Mouse (Mus musculus) spleen, adult 2 months (tissue): ENCODE measurements around the gene Cbln4. TPM values are rescaled to one million over a fixed set of nuclear protein-coding genes. Genes with fewer than 3 reads are reported as not detected.

Source experiments
- DNase-seq, 2 experiments: peaks; one replicate each; pipeline versions ENCODE4 v3.0.0 to v3.0.0-alpha.2; 2012 to 2021; ENCODE audit warnings: low spot score in 2 of 2, low read depth in 1 of 2
- H3K27ac ChIP-seq: fragments of 200-500 bp; 2 replicates; pipeline ENCODE4 v1.5.1; 2012; ENCODE audit warnings: low read length, inconsistent platforms; ENCODE audit not compliant: insufficient read depth
- H3K27me3 ChIP-seq: fragments of 200-500 bp; 2 replicates; pipeline ENCODE4 v1.6.1; 2012; ENCODE audit warnings: mild to moderate bottlenecking, moderate library complexity, low read length, inconsistent platforms; ENCODE audit not compliant: control insufficient read depth, insufficient read depth
- H3K36me3 ChIP-seq: fragments of 200-500 bp; 2 replicates; pipeline ENCODE4 v1.6.1; 2012; ENCODE audit warnings: mild to moderate bottlenecking, low read length, inconsistent platforms; ENCODE audit not compliant: control insufficient read depth, insufficient read depth
- H3K4me1 ChIP-seq: fragments of 200-500 bp; 2 replicates; pipeline ENCODE4 v1.6.1; 2011; ENCODE audit warnings: inconsistent platforms; ENCODE audit not compliant: control insufficient read depth, insufficient read depth, insufficient read length
- H3K4me3 ChIP-seq: fragments of 200-500 bp; 2 replicates; pipeline ENCODE4 v1.5.1; 2011; ENCODE audit warnings: mild to moderate bottlenecking, inconsistent platforms; ENCODE audit not compliant: insufficient read depth, insufficient read length; ENCODE audit errors: extremely low read depth
- CTCF ChIP-seq: fragments of 200-500 bp; IDR thresholded peaks from 2 replicates; pipeline ENCODE4 v1.5.1; 2011; ENCODE audit warnings: mild to moderate bottlenecking, inconsistent platforms; ENCODE audit not compliant: insufficient read depth, insufficient read length, insufficient replicate concordance; ENCODE audit errors: extremely low read depth
- POLR2A ChIP-seq: fragments of 200-500 bp; IDR thresholded peaks from 2 replicates; pipeline ENCODE4 v1.6.1; 2011; ENCODE audit warnings: low read depth, low read length, inconsistent platforms
- WGBS: fragments of 180-500 bp; shearing (Covaris S2); methylation state at CpG from one replicate; pipeline ENCODE4 v1.1.7; 2018; 5-methylcytosine and 5-hydroxymethylcytosine counted together
- polyA plus RNA-seq: library from polyadenylated mRNA; depleted of rRNA; stranded (reverse); fragments of >200 nt; gene quantifications from 2 replicates; pipeline ENCODE4 v1.2.3, GENCODE M21; 2012; rRNA removed

The Cbln4 gene
- polyA plus RNA-seq: not detected in 2 replicates

GRCm38 (mm10) chr2:172043235-172043610, at the start of gene Cbln4:
Cbln4 (minus strand) TSS chr2:172043466.
- H3K36me3 ChIP-seq: no peaks in the 10 kb centered on the region
- no peaks in the 10 kb centered on the region for H3K4me1 ChIP-seq
- 9% methylated on average over 23 of the region's 23 CpGs for WGBS
- TF ChIP-seq CTCF: no peak
- TF ChIP-seq POLR2A: no peak
- H3K27ac ChIP-seq: no peak within 1 kb of the TSS
- no peak within 1 kb of the TSS for H3K4me3 ChIP-seq
- no peaks in the 10 kb centered on the region for H3K27me3 ChIP-seq
- DNase-seq: no peak

DNA sequence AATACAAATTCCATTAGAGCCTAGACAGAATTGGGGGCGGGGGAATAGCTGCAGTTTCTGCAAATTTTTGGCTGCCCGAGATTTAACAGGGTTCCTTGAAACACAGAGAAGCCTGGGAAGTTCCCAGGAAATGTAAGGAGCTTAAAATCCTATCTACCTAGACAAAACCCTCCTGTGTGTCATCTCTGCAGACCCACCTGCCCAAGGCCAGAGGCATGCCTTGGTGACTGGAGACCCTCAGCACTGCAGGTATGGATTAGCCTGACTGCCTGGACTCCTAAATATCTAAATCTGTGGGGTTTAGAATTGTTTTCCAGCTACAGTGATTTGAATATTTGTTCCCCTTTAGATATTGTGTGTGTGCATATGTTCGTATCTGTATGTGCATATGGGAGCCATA, 35.3 kb upstream of the Cbln4 start:
- H3K27me3 ChIP-seq: no peaks in the 10 kb centered on the region
- H3K4me1 ChIP-seq: no peaks in the 10 kb centered on the region
- no peak overlapping the region for H3K27ac ChIP-seq
- H3K4me3 ChIP-seq: no peak overlapping the region
- TF ChIP-seq CTCF (no peak), POLR2A (no peak)
- H3K36me3 ChIP-seq: no peaks in the 10 kb centered on the region
- 79% methylated on average over 3 of the region's 3 CpGs for WGBS
- no peak for DNase-seq

GRCm38 (mm10) chr2:172076295-172076694, 33.0 kb upstream of the Cbln4 start:
- Histone ChIP-seq H3K27me3 (no peaks in the 10 kb centered on the region), H3K36me3 (no peaks in the 10 kb centered on the region), H3K4me3 (no peak overlapping the region), H3K4me1 (no peaks in the 10 kb centered on the region), H3K27ac (no peak overlapping the region)
- TF ChIP-seq CTCF: no peak
- TF ChIP-seq POLR2A: no peak
- 85% methylated on average over 5 of the region's 5 CpGs for WGBS
- no peak for DNase-seq

GRCm38 (mm10) chr2:172062876-172063275, 19.6 kb upstream of the Cbln4 start:
- no peaks in the 10 kb centered on the region for H3K27me3 ChIP-seq
- H3K4me3 ChIP-seq: no peak overlapping the region
- WGBS: 87% methylated on average over 7 of the region's 7 CpGs
- H3K4me1 ChIP-seq: no peaks in the 10 kb centered on the region
- H3K27ac ChIP-seq: no peak overlapping the region
- TF ChIP-seq POLR2A (no peak), CTCF (no peak)
- H3K36me3 ChIP-seq: no peaks in the 10 kb centered on the region
- DNase-seq: no peak

DNA sequence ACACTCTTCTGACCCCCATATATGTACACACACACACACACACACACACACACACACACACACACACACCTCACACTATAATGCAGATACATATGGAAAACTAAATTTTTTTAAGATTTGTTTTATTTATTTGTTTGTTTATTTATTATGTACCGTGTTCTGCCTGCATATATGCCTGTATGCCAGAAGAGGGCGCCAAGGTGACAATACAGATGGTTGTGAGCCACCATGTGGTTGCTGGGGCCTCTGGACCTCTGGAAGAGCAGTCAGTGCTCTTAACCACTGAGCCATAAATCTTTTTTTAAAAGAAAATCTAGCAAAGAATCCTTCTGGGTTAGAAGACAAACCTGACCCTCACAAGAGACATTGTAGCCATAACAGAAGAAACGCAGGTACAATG, 16.5 kb upstream of the Cbln4 start:
- no peak overlapping the region for H3K27ac ChIP-seq
- no peaks in the 10 kb centered on the region for H3K4me1 ChIP-seq
- TF ChIP-seq CTCF (no peak), POLR2A (no peak)
- no peak for DNase-seq
- no peaks in the 10 kb centered on the region for H3K27me3 ChIP-seq
- WGBS: 60% methylated on average over 3 of the region's 3 CpGs
- H3K36me3 ChIP-seq: no peaks in the 10 kb centered on the region
- no peak overlapping the region for H3K4me3 ChIP-seq

GRCm38 (mm10) chr2:172058936-172059665, 15.8 kb upstream of the Cbln4 start:
- Histone ChIP-seq H3K4me3 (no peak overlapping the region), H3K27ac (no peak overlapping the region)
- WGBS: 69% methylated on average over 7 of the region's 7 CpGs

DNA sequence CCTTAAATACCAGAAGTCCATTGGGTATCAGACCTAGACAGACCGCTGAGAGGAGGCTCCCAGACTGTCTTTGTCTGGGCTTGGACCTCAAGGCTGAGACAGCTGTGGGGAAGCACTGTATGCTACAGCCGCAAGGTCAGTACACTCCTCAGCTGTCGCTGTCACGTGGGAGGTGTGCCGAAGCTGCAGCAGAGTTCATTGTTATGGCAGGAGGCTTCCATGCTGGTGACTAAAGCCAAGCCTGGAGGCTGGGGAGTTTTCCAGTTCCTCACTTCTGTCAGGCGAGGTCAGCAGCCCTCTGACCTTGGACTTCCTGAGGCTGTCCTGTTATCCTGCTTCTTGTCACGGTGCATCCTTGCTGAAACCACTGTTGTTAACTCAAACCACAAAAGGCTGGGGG, 2.7 kb upstream of the Cbln4 start:
- Histone ChIP-seq H3K27ac (no peak overlapping the region), H3K4me1 (no peaks in the 10 kb centered on the region), H3K27me3 (no peaks in the 10 kb centered on the region), H3K36me3 (no peaks in the 10 kb centered on the region), H3K4me3 (no peak overlapping the region)
- WGBS: 41% methylated on average over 7 of the region's 7 CpGs
- TF ChIP-seq CTCF (no peak), POLR2A (no peak)
- DNase-seq: no peak

More at GRCm38 (mm10) chr2:172058936-172059665, 15.8 kb upstream of the Cbln4 start:
- Histone ChIP-seq H3K27me3 (no peaks in the 10 kb centered on the region), H3K4me1 (no peaks in the 10 kb centered on the region), H3K36me3 (no peaks in the 10 kb centered on the region)
- DNase-seq: no peak
- no peak for TF ChIP-seq CTCF
- no peak for TF ChIP-seq POLR2A
